Mouse (Mus musculus): ENCODE measurements around the gene Trpm1.

GRCm38 (mm10) chr7:64166724-64167123, 13.1 kb downstream of the Trpm1 start:
- no peak for TF ChIP-seq POLR2AphosphoS2 (IDR thresholded peaks at IDR 0.05; ENCODE audit: low read depth, low read length)
- no peak for TF ChIP-seq USF1 (IDR thresholded peaks at IDR 0.05; ENCODE audit: low read depth, low read length)
- no peak for TF ChIP-seq MAFK (IDR thresholded peaks at IDR 0.05; ENCODE audit: insufficient replicate concordance, low read length)
- no peak for TF ChIP-seq TCF12 (IDR thresholded peaks at IDR 0.05; ENCODE audit: low read depth, low read length)
- no peak for TF ChIP-seq CTCF (conservative IDR thresholded peaks at IDR 0.05 in 1 of 2, IDR thresholded peaks at IDR 0.05 in 1 of 2; ENCODE audit: low read depth in 2 of 2, low read length in 2 of 2)
- TF ChIP-seq ZC3H11A (IDR thresholded peaks at IDR 0.05; ENCODE audit: low read depth, low read length), result no peak
- no peak for TF ChIP-seq EP300 (IDR thresholded peaks at IDR 0.05; ENCODE audit: low read length)
- TF ChIP-seq HCFC1 (IDR thresholded peaks at IDR 0.05; ENCODE audit: low read depth, low read length), result no peak

Measured in CH12.LX (cell line).